Mouse (Mus musculus) kidney, adult 9 months (tissue): ENCODE results near the gene Carns1.
"Not testable (repeated sequence)": the region's sequence is repeated elsewhere in the genome, so short reads cannot be mapped to it uniquely, and the experiment has no call there.

Source experiments
- DNase-seq: peaks from one replicate; pipeline ENCODE4 v3.0.0; 2022

Carns1 gene

GRCm38 (mm10) chr19:4126759-4127495 lies 48.4 kb downstream of the Carns1 start:
- no peak for DNase-seq

GRCm38 (mm10) chr19:4125741-4126696 lies 49.3 kb downstream of the Carns1 start, which contains the start of gene Aip:
TSS of gene Aip (minus strand) at chr19:4125858.
- DNase-seq = peak; percentile 99

GRCm38 (mm10) chr19:4125268-4125667 lies 50.0 kb downstream of the Carns1 start:
- not testable (repeated sequence) for DNase-seq

GRCm38 (mm10) chr19:4124432-4124831 lies 50.8 kb downstream of the Carns1 start:
- DNase-seq = no peak

GRCm38 (mm10) chr19:4122411-4123370 lies 52.6 kb downstream of the Carns1 start:
- no peak for DNase-seq

- DNase-seq = not testable (repeated sequence)
Measured at GRCm38 (mm10) chr19:4121896-4122295, 53.4 kb downstream of the Carns1 start.

GRCm38 (mm10) chr19:4121097-4121805 lies 54.0 kb downstream of the Carns1 start:
- DNase-seq = peak; percentile 100

- DNase-seq = no peak
Measured at GRCm38 (mm10) chr19:4120496-4120895, 54.8 kb downstream of the Carns1 start.

GRCm38 (mm10) chr19:4119716-4120487 lies 55.4 kb downstream of the Carns1 start:
- DNase-seq = no peak

- no peak for DNase-seq
Measured at GRCm38 (mm10) chr19:4118350-4118749, 56.9 kb downstream of the Carns1 start.

GRCm38 (mm10) chr19:4117006-4117405 lies 58.3 kb downstream of the Carns1 start:
- no peak for DNase-seq

- DNase-seq = no peak
Measured at GRCm38 (mm10) chr19:4115816-4116215, 59.5 kb downstream of the Carns1 start.

GRCm38 (mm10) chr19:4115144-4115543 lies 60.1 kb downstream of the Carns1 start:
- no peak for DNase-seq

GRCm38 (mm10) chr19:4114551-4114950 lies 60.7 kb downstream of the Carns1 start:
- DNase-seq = no peak
